Mouse (Mus musculus): Measurements from ENCODE around the gene Svs2. TPM values are rescaled to one million over a fixed set of nuclear protein-coding genes. Genes with fewer than 3 reads are reported as not detected.

Svs2 gene
- total RNA-seq, 1 experiment from 2014 or later: not detected

Other genes starting within 250 kb of the Svs2 start
- 241 TPM in 2 replicates for gene Ywhab, start 243.5 kb downstream of the Svs2 start, total RNA-seq (2021)
- 0.48 and 2.2 TPM in 2 replicates for gene Pabpc1l, start 213.0 kb downstream of the Svs2 start, total RNA-seq (2021)
- 34.7 and 42.5 TPM in 2 replicates for gene Stk4, start 168.1 kb downstream of the Svs2 start, total RNA-seq (2021)
- 44.3 and 46.8 TPM in 2 replicates for gene Tomm34, start 167.3 kb downstream of the Svs2 start, total RNA-seq (2021)
- gene Kcns1, start 67.4 kb downstream of the Svs2 start, total RNA-seq (2021): not detected in 2 replicates
- gene Wfdc5, start 55.7 kb downstream of the Svs2 start, total RNA-seq (2021): not detected in 2 replicates
- gene Wfdc12, start 47.9 kb downstream of the Svs2 start, total RNA-seq (2021): 2.6 TPM in 1 of 2 replicates, not detected in the other
- gene Wfdc15a, start 38.3 kb downstream of the Svs2 start, total RNA-seq (2021): not detected in 2 replicates
- not detected in 2 replicates for gene Wfdc15b, start 16.8 kb downstream of the Svs2 start, total RNA-seq (2021)
- not detected in 2 replicates for gene Svs3b, start 18.2 kb upstream of the Svs2 start, total RNA-seq (2021)
- gene Svs4, start 40.0 kb upstream of the Svs2 start, total RNA-seq (2021): not detected in 2 replicates
- not detected in 2 replicates for gene Svs3a, start 50.8 kb upstream of the Svs2 start, total RNA-seq (2021)
- not detected in 2 replicates for gene Svs6, start 78.3 kb upstream of the Svs2 start, total RNA-seq (2021)
- 0.73 and 3.9 TPM in 2 replicates for gene Svs5, start 94.3 kb upstream of the Svs2 start, total RNA-seq (2021)
- 5.2 and 7.9 TPM in 2 replicates for gene Slpi, start 150.6 kb upstream of the Svs2 start, total RNA-seq (2021)
- not detected in 2 replicates for gene Rbpjl, start 164.7 kb upstream of the Svs2 start, total RNA-seq (2021)
- 0.73 and 1.3 TPM in 2 replicates for gene Matn4, start 166.7 kb upstream of the Svs2 start, total RNA-seq (2021)
- 75.1 and 82.0 TPM in 2 replicates for gene Sdc4, start 205.4 kb upstream of the Svs2 start, total RNA-seq (2021)
- gene Sys1, start 218.5 kb upstream of the Svs2 start, total RNA-seq (2021): 27.0 and 30.0 TPM in 2 replicates
- gene Gm20458, start 222.5 kb upstream of the Svs2 start, total RNA-seq (2021): 4.0 TPM in 1 of 2 replicates, not detected in the other
- not detected in 2 replicates for gene Trp53tg5, start 235.3 kb upstream of the Svs2 start, total RNA-seq (2021)
- 6.3 and 6.4 TPM in 2 replicates for gene Dbndd2, start 247.6 kb upstream of the Svs2 start, total RNA-seq (2021)